Mouse (Mus musculus) CD4-positive, CD25-positive, alpha-beta regulatory T cell, adult 2 months (primary cell): Measurements from ENCODE around the gene Tenm4.

ENCODE experiments used
- DNase-seq: peaks from one replicate; pipeline ENCODE4 v3.0.0-alpha.2; 2012; ENCODE audit warnings: low read depth, low spot score

Tenm4 gene

GRCm38 (mm10) chr7:96340826-96341225, 169.8 kb downstream of the Tenm4 start:
- DNase-seq: no peak

DNA sequence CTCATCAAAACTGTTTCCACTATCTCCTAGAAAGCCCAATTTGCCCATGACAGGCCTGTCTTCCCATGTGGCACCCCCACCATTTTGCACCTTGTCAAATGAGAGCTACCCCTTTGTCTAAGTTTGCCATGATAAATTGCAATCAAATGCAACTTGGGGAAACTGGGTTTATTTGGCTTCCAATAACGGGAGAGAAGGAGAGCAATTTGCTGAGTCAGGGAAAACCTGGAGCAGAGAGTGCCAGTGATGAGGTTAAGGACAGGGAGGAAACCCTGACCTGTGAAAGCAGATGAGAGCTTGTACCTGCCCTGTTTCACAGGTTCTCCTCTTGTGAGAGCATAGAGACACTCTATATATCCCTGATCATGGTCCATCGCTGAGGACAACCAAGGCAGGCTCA, 170.4 kb downstream of the Tenm4 start:
- no peak for DNase-seq

GRCm38 (mm10) chr7:96342996-96343395, 171.9 kb downstream of the Tenm4 start:
- DNase-seq: no peak

DNA sequence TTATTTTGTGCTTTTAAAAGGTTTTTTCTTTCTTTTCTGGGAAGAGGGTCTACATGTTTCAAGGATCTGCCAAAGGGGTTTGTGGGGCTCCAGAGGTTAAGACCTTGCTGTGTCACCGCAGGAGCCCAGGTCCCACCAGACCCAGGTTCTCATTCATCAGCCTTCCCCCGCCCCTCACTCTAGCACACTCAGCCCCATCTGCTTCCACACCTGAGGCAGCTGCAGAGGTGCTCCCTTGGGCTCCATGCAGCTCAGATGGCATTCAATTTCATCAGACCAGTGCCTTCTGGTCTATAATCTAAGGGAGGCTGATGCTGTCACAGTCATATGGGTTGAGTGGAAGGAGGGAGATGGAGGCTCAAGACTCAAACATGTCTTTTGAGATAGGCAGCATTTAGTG, 172.6 kb downstream of the Tenm4 start:
- DNase-seq: no peak

DNA sequence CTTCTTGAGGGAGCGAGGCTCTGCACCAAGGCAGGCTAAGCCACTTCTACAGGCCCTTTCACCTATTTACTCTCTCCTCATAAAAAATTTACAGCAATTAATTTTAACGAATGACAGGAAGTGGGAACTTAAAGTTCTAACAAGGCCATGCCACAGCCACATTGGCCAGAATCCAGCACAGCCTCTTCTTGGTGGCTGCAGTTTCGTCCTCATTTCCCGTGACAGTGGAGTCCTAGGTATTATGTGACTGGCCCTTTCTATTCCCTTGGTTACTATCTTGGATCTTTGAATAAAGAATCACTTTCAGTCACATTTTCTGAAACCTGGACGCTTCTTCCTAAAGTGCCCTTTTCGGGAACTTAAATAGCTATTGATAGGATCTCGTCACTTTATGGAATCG, 181.6 kb downstream of the Tenm4 start:
- no peak for DNase-seq

DNA sequence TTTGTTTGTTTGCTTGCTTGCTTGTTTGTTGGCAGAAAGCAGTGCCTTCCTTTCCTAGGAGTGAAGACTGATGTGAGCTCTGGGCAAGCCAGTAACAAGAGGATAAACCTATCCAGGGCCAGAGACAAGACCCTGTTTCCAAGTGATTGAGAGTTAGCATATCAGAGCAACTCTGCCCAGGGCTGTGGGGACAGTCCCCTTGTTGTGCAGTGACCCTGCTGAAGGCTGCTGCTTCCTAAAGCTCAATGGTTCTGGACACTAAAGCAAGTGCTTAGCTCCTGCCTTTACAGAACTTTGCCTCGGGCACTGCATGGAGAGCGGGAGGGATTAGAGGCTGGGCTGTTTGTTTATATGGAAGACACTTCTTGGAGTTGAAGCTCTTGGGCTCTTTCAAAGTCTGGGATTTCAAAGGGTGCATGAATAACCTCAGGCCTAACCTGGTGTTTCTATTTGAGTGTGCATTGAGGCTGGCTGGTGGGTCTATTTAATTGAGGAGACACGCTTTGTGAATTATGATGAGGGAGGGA, 185.3 kb downstream of the Tenm4 start:
- DNase-seq: no peak

- DNase-seq: no peak
Observed at GRCm38 (mm10) chr7:96357550-96357949, 186.5 kb downstream of the Tenm4 start.

DNA sequence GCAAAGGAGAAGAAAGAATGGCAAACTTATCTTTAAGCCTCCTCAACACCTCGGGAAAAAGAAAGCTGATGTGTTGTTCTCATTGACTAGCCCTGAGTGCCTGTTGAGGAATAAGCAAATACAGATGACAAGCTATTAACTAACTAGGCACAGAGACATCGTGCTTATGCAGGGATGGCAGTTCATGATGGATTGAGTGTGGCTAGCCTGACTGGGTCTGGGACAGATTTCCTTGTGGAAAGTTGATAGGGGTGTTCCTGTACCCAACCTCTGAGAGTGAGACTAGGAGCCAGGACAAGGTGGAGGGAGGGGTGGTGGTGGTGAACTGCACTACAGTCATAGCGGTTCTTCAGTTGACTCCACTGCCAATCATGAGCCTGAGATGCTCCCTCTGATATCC, 192.3 kb downstream of the Tenm4 start:
- no peak for DNase-seq

- no peak for DNase-seq
Observed at GRCm38 (mm10) chr7:96369947-96370346, 198.9 kb downstream of the Tenm4 start.

DNA sequence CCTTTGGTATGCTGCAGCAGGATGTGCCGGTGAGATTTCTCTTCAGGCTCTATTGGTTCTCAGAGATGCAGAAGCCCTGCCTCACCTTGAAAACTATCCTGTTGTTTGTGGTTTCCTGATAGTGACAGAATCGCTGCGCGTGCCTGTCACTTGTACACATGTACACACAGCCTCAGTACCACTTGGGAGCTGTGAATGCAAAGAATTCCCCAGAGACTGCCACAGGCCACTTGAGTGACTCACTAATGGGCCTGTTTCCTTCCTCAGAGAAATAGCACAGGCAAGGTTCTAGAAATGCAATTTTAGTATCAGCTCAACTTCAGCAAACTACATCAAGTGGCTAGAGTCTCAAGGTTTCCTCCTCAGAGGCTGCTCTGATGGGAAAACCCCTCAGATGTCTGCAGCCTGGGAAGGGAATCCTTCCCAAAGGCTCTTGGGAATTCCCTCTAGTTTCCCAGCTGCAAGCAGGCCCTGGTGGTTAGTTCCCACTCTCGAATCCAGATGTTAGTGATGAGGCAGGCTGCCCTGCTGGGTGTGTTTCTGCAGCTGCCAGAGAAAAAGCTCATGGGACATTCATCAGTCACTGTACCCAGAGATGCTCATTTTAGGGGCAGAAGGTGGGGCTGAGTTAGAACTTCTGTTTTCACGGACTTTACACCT, 203.1 kb downstream of the Tenm4 start:
- no peak for DNase-seq

DNA sequence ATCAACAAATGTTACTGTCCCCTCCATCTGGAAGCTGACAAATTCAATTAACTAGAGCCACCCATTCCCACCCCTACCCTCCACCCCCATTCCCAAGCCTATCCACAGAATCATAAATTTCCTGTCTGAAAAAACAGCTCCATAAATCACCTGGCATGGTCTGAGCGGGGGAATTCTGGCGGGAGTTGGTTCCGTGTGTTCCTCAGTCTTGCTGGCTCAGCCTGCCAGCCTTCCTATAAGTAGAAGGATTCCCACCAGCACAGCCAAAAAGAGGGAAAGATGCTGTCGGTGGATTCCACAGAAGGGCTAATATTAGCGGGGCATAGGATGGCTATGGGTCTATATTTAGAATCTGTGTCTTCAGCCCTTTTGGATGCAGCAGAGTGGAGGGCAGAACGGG, 204.5 kb downstream of the Tenm4 start:
- no peak for DNase-seq

- DNase-seq: no peak
Observed at GRCm38 (mm10) chr7:96383686-96384528, 212.9 kb downstream of the Tenm4 start.

DNA sequence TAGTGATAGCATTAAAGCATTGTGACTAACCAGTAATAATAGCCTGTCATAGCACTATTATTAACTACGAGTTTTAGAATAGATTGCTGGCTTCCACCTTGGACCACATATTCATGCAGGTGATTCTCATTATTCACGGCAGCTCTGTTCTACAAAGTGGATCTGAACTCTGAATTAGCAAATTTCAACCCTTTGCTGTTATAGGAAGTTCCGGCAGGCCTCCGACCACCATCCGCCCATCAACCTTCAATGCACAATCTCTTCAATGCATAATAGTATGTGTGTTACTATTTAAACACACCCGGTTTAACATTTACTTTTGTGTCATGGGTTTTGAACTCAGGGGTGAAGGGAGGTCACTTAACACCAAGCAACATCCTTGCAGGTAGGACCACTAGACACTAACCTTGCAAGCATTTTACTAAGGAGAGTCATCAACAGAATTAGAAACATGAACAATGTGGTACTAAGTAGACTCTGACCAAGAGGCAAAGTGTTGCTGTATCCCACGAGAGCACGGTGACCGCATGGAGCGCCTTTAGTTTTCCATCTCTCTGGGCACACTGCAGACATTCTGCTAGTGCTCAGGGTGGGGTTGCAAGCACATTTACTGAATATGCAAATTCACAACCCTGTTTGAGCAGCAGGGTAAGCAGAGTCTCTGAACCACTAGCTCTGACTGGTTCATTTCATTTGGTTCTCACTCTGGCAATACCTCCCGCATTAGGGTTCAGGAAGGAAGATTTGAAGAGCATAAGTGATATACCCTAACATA, 213.9 kb downstream of the Tenm4 start:
- DNase-seq: no peak

- DNase-seq: no peak
Observed at GRCm38 (mm10) chr7:96385850-96386249, 214.8 kb downstream of the Tenm4 start.

DNA sequence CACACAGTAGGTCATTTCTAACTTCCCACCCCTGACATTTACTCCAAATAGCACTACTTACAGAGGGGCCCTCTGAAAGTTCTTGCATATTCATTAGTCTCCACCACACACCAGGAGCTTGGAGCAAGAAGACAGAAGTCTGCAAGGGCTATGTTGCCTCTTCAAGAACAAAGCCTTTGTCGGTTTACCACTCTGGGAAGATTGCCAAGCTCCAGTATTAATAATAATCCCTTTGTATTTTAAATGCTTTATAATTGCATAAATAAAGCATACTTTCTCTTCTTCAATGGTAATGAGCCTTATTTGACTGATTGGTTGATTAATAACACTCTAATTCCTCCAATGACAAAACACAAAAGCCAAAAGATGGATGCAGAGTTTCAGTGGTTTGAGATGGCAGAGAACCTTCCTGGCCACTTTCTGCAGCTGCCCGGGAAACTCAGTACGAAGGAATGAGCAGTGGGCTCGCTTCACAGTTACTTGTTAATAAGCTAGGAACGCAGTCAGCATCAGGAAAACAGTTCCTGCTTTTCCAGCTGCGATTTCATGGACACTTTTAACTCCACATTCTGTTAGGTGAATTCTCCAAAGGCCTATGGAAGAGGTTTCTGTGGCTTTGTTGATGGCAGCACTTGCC, 219.1 kb downstream of the Tenm4 start:
- DNase-seq: no peak

- DNase-seq: no peak
Observed at GRCm38 (mm10) chr7:96390894-96391293, 219.8 kb downstream of the Tenm4 start.

GRCm38 (mm10) chr7:96391797-96392472, 220.9 kb downstream of the Tenm4 start:
- DNase-seq: no peak

DNA sequence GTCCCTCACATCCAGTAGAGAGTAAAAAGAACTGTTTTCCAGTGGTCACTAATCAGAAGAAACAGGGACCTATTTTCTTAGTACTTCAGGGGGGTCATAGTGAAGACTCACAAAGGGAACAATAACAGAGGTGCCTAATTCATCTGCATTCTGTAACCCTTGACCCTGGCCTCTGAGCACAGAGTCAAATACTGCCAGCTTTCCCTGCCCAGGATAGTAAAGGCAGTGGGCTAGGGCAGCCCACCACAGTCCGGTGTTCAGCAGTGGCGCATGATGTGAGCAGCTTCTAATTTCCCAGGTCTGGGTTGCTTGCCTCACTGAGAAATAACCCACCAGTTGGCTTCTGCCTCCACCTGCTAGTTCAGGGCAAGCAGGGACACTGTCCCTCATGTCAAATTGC, 221.6 kb downstream of the Tenm4 start:
- DNase-seq: no peak

GRCm38 (mm10) chr7:96397940-96398339, 226.9 kb downstream of the Tenm4 start:
- DNase-seq: no peak

- DNase-seq: no peak
Observed at GRCm38 (mm10) chr7:96400411-96400810, 229.4 kb downstream of the Tenm4 start.

DNA sequence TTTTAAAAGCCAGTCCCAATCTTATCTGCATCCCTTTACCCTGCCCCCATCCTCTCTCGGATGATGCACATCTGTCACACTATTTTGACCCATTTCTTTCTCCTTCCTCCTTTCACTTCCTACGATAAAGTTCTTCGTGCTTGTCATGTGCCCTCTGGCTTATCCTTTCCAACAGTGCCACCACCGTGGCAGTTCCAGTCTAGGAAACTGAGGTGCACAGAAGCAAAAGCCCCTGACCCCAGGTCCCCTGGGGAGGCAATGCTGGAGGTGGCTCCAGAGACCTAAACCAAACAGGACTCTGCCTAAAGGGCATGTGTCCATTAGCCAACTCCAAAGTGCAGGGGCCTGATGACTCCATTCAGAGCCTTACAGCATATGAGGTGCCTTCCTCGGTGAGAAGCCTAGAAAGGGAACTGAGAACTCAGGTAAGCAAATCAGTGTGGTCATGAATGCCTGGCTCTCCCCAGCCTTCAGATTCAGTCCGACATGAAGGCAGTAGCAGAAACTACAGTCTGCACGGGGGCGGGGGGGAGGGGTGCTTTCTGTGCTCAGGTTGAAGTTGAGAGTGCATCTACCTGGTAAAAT, 235.7 kb downstream of the Tenm4 start:
- DNase-seq: no peak
